Mouse (Mus musculus): ENCODE measurements around the gene Chrm5.

- no peak for TF ChIP-seq POLR2AphosphoS5 (IDR thresholded peaks at IDR 0.05; ENCODE audit: borderline replicate concordance, low read depth, low read length)
- no peak for TF ChIP-seq CTCF (IDR thresholded peaks at IDR 0.05 in 2 of 3, conservative IDR thresholded peaks at IDR 0.05 in 1 of 3; ENCODE audit: control insufficient read depth in 1 of 3, insufficient read depth in 1 of 3, low read depth in 2 of 3, low read length in 3 of 3, poor library complexity in 1 of 3, severe bottlenecking in 1 of 3)
- TF ChIP-seq EP300 (IDR thresholded peaks at IDR 0.05; ENCODE audit: low read depth in 1 of 2, low read length in 2 of 2) = no peak
- no peak for TF ChIP-seq MAX (IDR thresholded peaks at IDR 0.05; ENCODE audit: low read length)
- no peak for TF ChIP-seq JUND (IDR thresholded peaks at IDR 0.05; ENCODE audit: low read depth, low read length)
- no peak for TF ChIP-seq SIN3A (IDR thresholded peaks at IDR 0.05; ENCODE audit: low read length)
- TF ChIP-seq RCOR1 (IDR thresholded peaks at IDR 0.05; ENCODE audit: low read depth, low read length) = no peak
- TF ChIP-seq TCF12 (IDR thresholded peaks at IDR 0.05; ENCODE audit: low read depth, low read length) = no peak
- no peak for TF ChIP-seq SMC3 (IDR thresholded peaks at IDR 0.05; ENCODE audit: low read depth, low read length)
These were observed 36.6 kb upstream of the Chrm5 start for GRCm38 (mm10) chr2:112517218-112517617.
